ENCODE assay signal across 10 mouse cellular contexts in genomic region chr11:11455037-11455436, GRCm38 (mm10). TPM values are rescaled to one million over a fixed set of nuclear protein-coding genes. Genes with fewer than 3 reads are reported as not detected.
DNase-seq lines count a peak whose midpoint lies in the region; ATAC-seq lines count a peak whose summit lies in the region.
"Had no signal": no experiment of that assay in that cellular context is flagged by ENCODE, and none has a peak within 500 bp of the region (broad histone marks: within the 10 kb centered on the region; RNA-seq: fewer than 3 reads in every experiment).

No protein-coding gene starts in this region.

- H3K4me2 ChIP-seq in embryonic facial prominence, embryonic 11.5 days (ENCODE audit: low read depth, low read length) = no peak overlapping the region
- no peak overlapping the region for H3K4me2 ChIP-seq in embryonic facial prominence, embryonic 14.5 days (ENCODE audit: low read depth, low read length)
- H3K4me2 ChIP-seq in neural tube, embryonic 14.5 days (ENCODE audit: low read depth, low read length) = no peak overlapping the region
- H3K4me2 ChIP-seq: midbrain, embryonic 15.5 days had no signal

- H3K27me3 ChIP-seq in embryonic facial prominence, embryonic 11.5 days (ENCODE audit: control insufficient read depth, insufficient read depth, low read length) = no peaks in the 10 kb centered on the region
- H3K27me3 ChIP-seq in embryonic facial prominence, embryonic 10.5 days (replicated peaks; ENCODE audit: low read depth, poor library complexity, severe bottlenecking) = no peaks in the 10 kb centered on the region
- no peaks in the 10 kb centered on the region for H3K27me3 ChIP-seq in embryonic facial prominence, embryonic 14.5 days (replicated peaks; ENCODE audit: control insufficient read depth, insufficient read depth, low read length)
- H3K27me3 ChIP-seq in neural tube, embryonic 14.5 days (ENCODE audit: control insufficient read depth, insufficient read depth, low read length) = no peaks in the 10 kb centered on the region
- H3K27me3 ChIP-seq: midbrain, embryonic 15.5 days had no signal

- H3K9ac ChIP-seq in embryonic facial prominence, embryonic 11.5 days (replicated peaks; ENCODE audit: low read length) = no peak overlapping the region
- no peak overlapping the region for H3K9ac ChIP-seq in embryonic facial prominence, embryonic 14.5 days (ENCODE audit: low read depth, low read length)
- no peak overlapping the region for H3K9ac ChIP-seq in neural tube, embryonic 14.5 days (replicated peaks; ENCODE audit: low read depth, low read length)
- H3K9ac ChIP-seq: midbrain, embryonic 15.5 days had no signal

- H3K4me1 ChIP-seq in embryonic facial prominence, embryonic 11.5 days (ENCODE audit: control insufficient read depth, insufficient read depth, low read length) = no peaks in the 10 kb centered on the region
- H3K4me1 ChIP-seq in embryonic facial prominence, embryonic 10.5 days = no peaks in the 10 kb centered on the region
- no peaks in the 10 kb centered on the region for H3K4me1 ChIP-seq in embryonic facial prominence, embryonic 14.5 days (ENCODE audit: control insufficient read depth, insufficient read depth, low read length)
- no peaks in the 10 kb centered on the region for H3K4me1 ChIP-seq in neural tube, embryonic 14.5 days (ENCODE audit: control insufficient read depth, insufficient read depth, low read length)
- H3K4me1 ChIP-seq: midbrain, embryonic 15.5 days had no signal

- H3K36me3 ChIP-seq in embryonic facial prominence, embryonic 11.5 days (replicated peaks; ENCODE audit: control insufficient read depth, insufficient read depth, low read depth, low read length) = no peaks in the 10 kb centered on the region
- no peaks in the 10 kb centered on the region for H3K36me3 ChIP-seq in embryonic facial prominence, embryonic 10.5 days (replicated peaks)
- no peaks in the 10 kb centered on the region for H3K36me3 ChIP-seq in embryonic facial prominence, embryonic 14.5 days (ENCODE audit: control insufficient read depth, insufficient read depth, low read length)
- no peaks in the 10 kb centered on the region for H3K36me3 ChIP-seq in neural tube, embryonic 14.5 days (ENCODE audit: control insufficient read depth, insufficient read depth, low read length)
- H3K36me3 ChIP-seq: midbrain, embryonic 15.5 days had no signal

- intact Hi-C loops in heart, postnatal 25 days (cut with DNase I) = no loop called here

- 27% methylated on average over 2 of the region's 2 CpGs for WGBS in embryonic facial prominence, embryonic 11.5 days
- WGBS in embryonic facial prominence, embryonic 10.5 days = 40% methylated on average over 2 of the region's 2 CpGs
- 24% methylated on average over 2 of the region's 2 CpGs for WGBS in embryonic facial prominence, embryonic 14.5 days
- 36% methylated on average over 2 of the region's 2 CpGs for WGBS in neural tube, embryonic 14.5 days

- ATAC-seq in embryonic facial prominence, embryonic 11.5 days (replicated peaks; ENCODE audit: insufficient number of reproducible peaks, low FRiP score, low TSS enrichment, low read depth) = no peak
- no peak; the same call in 1 of the 2 replicates for ATAC-seq in embryonic facial prominence, embryonic 14.5 days (ENCODE audit: low read depth)
- ATAC-seq in neural tube, embryonic 14.5 days (ENCODE audit: low read depth) = peak; percentile 46; the same call in 1 of the 2 replicates
- ATAC-seq: midbrain, embryonic 15.5 days had no signal

- peak; percentile 33 for DNase-seq in embryonic facial prominence, embryonic 11.5 days (ENCODE audit: low spot score)
- DNase-seq in embryonic facial prominence, embryonic 10.5 days (ENCODE audit: low spot score) = no peak
- peak; percentile 21 for DNase-seq in lung, postnatal 25 days (ENCODE audit: low spot score)
- no peak for DNase-seq in lung, adult 18-20 months
- DNase-seq in embryonic facial prominence, embryonic 14.5 days (ENCODE audit: low spot score) = peak; percentile 3
- DNase-seq in heart, postnatal 25 days (ENCODE audit: low spot score) = no peak
- no peak for DNase-seq in urinary bladder, postnatal 25 days (ENCODE audit: low spot score)

- no peaks in the 10 kb centered on the region for H3K9me3 ChIP-seq in embryonic facial prominence, embryonic 11.5 days (replicated peaks; ENCODE audit: control insufficient read depth, low read length)
- no peaks in the 10 kb centered on the region for H3K9me3 ChIP-seq in embryonic facial prominence, embryonic 10.5 days
- no peaks in the 10 kb centered on the region for H3K9me3 ChIP-seq in embryonic facial prominence, embryonic 14.5 days (ENCODE audit: control insufficient read depth, low read length)
- H3K9me3 ChIP-seq in neural tube, embryonic 14.5 days (ENCODE audit: control insufficient read depth, low read length) = no peaks in the 10 kb centered on the region
- H3K9me3 ChIP-seq: midbrain, embryonic 15.5 days had no signal

- no peak overlapping the region for H3K27ac ChIP-seq in embryonic facial prominence, embryonic 11.5 days (replicated peaks; ENCODE audit: low read depth, low read length)
- no peak overlapping the region for H3K27ac ChIP-seq in embryonic facial prominence, embryonic 10.5 days (replicated peaks)
- H3K27ac ChIP-seq in embryonic facial prominence, embryonic 14.5 days (replicated peaks; ENCODE audit: low read depth, low read length) = no peak overlapping the region
- no peak overlapping the region for H3K27ac ChIP-seq in neural tube, embryonic 14.5 days (ENCODE audit: low read depth, low read length)
- H3K27ac ChIP-seq: midbrain, embryonic 15.5 days had no signal

- H3K4me3 ChIP-seq in embryonic facial prominence, embryonic 11.5 days (ENCODE audit: low read depth, low read length) = no peak overlapping the region
- no peak overlapping the region for H3K4me3 ChIP-seq in embryonic facial prominence, embryonic 10.5 days
- H3K4me3 ChIP-seq in embryonic facial prominence, embryonic 14.5 days (ENCODE audit: low read depth, low read length) = no peak overlapping the region
- H3K4me3 ChIP-seq in neural tube, embryonic 14.5 days (ENCODE audit: low read depth, low read length) = no peak overlapping the region
- H3K4me3 ChIP-seq: midbrain, embryonic 15.5 days had no signal

RNA-seq across cellular contexts. Expression of gene Spata48, which starts 6.9 kb away (rescaled TPM):
- 2.0 and 3.1 TPM in 2 replicates for polyA plus RNA-seq in embryonic facial prominence, embryonic 11.5 days (2014; fragmentation: Nextera tagmentation; extraction: Ambion mirVana)
- polyA plus RNA-seq in embryonic facial prominence, embryonic 10.5 days (2016; fragmentation: Nextera tagmentation; extraction: Ambion mirVana) = 1.2 and 2.0 TPM in 2 replicates
- 0.65 and 2.5 TPM in 2 replicates for polyA plus RNA-seq in embryonic facial prominence, embryonic 14.5 days (2014; fragmentation: Nextera tagmentation; extraction: Ambion mirVana)
- 0.76 and 1.7 TPM in 2 replicates for polyA plus RNA-seq in neural tube, embryonic 14.5 days (2014; fragmentation: Nextera tagmentation; extraction: Ambion mirVana)
- 1 to 10 TPM in 1 of 2 experiments, under 1 TPM in 1; 0.87 to 1.8 TPM for total RNA-seq in heart, postnatal 25 days (2021)
- polyA plus RNA-seq: gonadal fat pad, adult 2 months had no signal

RNA-seq across cellular contexts. Expression of gene Zpbp, which starts 7.2 kb away (rescaled TPM):
- polyA plus RNA-seq in embryonic facial prominence, embryonic 11.5 days (2014; fragmentation: Nextera tagmentation; extraction: Ambion mirVana) = 0.60 and 0.79 TPM in 2 replicates
- polyA plus RNA-seq in embryonic facial prominence, embryonic 10.5 days (2016; fragmentation: Nextera tagmentation; extraction: Ambion mirVana) = 0.49 and 0.57 TPM in 2 replicates
- 0.67 and 0.85 TPM in 2 replicates for polyA plus RNA-seq in embryonic facial prominence, embryonic 14.5 days (2014; fragmentation: Nextera tagmentation; extraction: Ambion mirVana)
- polyA plus RNA-seq in neural tube, embryonic 14.5 days (2014; fragmentation: Nextera tagmentation; extraction: Ambion mirVana) = 1.9 and 2.3 TPM in 2 replicates
- total RNA-seq in heart, postnatal 25 days (2021) = under 1 TPM; 0.42 to 0.45 TPM

Comparison
In these comparisons a context has a peak if more than half of its experiments do, and no peak if none do; other contexts are left out.
1. DNase-seq: peak in embryonic facial prominence, embryonic 11.5 days (single experiment), lung, postnatal 25 days (single experiment) and embryonic facial prominence, embryonic 14.5 days (single experiment); none in embryonic facial prominence, embryonic 10.5 days (single experiment), lung, adult 18-20 months (0 of 2), heart, postnatal 25 days (single experiment) and urinary bladder, postnatal 25 days (single experiment).